Mouse (Mus musculus) CD4-positive, CD25-positive, alpha-beta regulatory T cell, adult 4 months (primary cell): ENCODE data around the gene Lrg1. TPM values are rescaled to one million over a fixed set of nuclear protein-coding genes. Genes with fewer than 3 reads are reported as not detected.
A peak's percentile ranks its signal among the peaks of the same experiment; 100 is the strongest.
"Not testable (repeated sequence)": the region's sequence is repeated elsewhere in the genome, so short reads cannot be mapped to it uniquely, and the experiment has no call there.

Experiments
- ATAC-seq: one replicate; pipeline ENCODE4 v1.8.0; 2017
- polyA plus RNA-seq, 2 experiments: library from polyadenylated mRNA; unstranded; fragments of 100-300 nt; shearing (Covaris generic); gene quantifications; one replicate each; pipeline ENCODE4 v1.2.1; 2017

Lrg1 gene
- polyA plus RNA-seq, 2 experiments from 2014 or later = not detected

DNA sequence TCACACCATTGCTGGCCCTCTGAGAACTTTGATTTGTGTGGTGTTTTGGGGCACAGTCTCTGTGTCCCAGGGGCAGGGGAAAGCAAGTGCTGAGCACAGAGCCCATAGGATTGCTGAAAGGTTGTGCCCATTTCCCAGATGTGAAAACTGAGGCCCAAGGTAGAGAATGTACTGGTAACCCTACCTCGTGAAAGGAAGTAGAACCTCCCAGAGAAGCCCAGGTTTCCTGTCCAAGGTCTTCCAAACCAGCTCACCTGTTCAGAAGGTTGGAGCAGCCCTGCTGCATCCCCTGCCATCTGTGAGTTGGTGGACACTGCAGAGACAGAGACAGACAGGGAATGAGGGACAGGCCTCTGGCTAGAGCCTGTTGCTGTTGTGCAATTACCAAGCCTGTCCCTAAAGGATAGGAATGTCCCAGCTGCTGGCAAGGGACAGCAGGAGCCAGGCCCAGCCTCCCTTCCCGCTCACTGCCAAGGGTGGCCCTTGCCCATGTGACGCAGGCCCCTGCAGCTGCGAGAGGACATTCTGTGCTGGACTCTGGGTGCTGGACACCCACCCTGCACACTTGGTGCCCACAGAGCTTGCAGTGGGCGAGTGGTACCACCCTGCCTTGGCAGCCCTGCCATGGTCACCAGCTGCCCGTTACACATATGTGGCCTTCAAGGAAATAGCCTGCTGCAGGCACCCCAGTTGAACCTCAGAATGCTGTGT is 13.3 kb downstream of the Lrg1 start:
- no peak for ATAC-seq

DNA sequence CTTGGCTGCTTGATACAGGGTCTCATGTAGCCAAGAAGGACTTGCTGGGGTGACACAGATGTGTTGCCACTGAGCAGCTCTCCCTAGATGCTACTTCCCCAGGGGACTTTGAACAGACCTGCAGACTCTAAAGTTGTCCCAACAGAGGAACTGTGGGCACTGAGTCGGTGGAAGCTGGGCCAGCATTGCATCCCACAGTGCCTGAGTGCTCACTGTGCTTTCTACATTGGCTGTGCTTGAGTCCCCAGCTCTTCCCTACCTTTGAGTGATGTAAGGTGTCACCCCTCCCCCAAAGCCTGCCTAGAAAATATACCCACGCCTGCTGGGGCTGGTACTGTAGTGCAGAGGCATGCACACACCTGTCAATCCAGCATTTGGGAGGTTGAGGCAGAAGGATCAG is 14.1 kb downstream of the Lrg1 start:
- no peak for ATAC-seq

DNA sequence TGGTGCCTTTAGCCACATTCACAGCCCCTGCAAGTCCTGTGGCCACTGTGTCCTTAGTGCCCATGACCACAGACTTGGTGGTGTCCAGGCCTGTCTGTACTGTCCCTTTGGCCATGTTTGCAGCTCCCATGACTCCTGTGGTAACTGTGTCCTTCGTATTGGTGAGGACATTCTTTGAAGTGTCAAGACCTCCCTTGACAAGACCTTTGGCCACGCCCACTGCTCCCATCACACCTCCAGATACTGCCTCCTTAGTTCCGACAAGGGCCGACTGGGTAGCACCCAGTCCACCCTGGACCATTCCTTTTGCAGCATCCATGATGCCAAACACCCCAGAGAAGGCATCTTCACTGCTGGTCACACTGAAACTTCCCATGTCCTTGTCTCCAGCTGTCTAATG is 14.8 kb downstream of the Lrg1 start:
- no peak for ATAC-seq

DNA sequence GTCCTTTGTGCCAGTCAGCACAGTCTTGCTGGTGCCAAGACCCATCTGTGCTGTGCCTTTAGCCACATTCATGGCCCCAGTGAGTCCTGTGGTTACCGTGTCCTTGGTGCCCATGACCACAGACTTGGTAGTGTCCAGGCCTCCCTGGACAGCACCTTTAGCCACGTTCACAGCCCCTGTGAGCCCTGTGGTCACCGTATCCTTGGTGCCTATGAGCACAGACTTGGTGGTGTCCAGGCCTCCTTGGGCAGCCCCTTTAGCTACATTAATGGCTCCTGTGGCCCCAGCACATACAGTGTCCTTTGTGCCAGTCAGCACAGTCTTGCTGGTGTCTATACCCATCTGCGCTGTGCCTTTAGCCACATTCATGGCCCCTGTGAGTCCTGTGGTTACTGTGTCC is 15.4 kb downstream of the Lrg1 start:
- not testable (repeated sequence) for ATAC-seq

DNA sequence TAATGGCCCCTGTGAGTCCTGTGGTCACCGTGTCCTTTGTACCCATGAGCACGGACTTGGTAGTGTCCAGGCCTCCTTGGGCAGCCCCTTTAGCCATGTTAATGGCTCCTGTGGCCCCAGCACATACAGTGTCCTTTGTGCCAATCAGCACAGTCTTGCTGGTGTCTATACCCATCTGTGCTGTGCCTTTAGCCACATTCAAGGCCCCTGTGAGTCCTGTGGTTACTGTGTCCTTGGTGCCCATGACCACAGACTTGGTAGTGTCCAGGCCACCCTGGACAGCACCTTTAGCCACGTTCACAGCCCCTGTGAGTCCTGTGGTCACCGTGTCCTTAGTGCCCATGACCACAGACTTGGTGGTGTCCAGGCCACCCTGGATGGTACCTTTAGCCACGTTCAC is 17.0 kb downstream of the Lrg1 start:
- ATAC-seq = not testable (repeated sequence)

DNA sequence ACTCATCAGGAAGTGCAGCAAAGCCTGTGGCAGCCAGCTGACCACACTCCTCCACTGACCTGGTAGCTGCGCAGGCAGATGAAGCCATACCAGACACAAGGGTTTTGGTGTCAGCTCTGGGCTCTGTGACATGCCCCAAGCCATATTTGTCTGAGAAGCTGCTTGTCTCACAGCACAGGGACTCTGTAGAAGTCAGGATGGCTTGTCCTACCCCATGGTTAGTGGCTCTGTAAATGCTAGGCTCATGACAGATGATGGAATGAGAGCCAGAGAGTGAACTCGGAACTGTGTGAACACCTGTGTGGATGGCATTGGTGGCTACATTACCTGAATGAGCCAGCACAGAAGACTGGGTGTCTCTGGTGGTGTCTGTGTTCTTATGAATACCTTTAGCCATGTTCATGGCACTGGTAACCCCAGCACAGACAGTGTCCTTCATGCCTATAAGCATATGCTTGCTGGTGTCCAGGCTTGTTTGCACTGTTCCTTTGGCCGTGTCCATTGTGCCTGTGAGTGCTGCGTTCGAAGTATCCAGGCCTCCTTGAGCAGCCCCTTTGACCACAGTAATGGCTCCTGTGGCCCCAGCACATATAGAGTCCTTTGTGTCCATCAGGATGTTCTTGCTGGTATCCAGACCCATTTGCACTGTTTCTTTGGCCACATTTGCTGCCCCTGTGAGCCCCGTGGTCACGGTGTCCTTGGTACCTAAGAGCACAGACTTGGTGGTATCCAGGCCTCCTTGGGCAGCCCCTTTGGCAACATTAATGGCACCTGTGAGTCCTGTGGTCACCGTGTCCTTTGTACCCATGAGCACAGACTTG is 18.1 kb downstream of the Lrg1 start:
- no peak for ATAC-seq

DNA sequence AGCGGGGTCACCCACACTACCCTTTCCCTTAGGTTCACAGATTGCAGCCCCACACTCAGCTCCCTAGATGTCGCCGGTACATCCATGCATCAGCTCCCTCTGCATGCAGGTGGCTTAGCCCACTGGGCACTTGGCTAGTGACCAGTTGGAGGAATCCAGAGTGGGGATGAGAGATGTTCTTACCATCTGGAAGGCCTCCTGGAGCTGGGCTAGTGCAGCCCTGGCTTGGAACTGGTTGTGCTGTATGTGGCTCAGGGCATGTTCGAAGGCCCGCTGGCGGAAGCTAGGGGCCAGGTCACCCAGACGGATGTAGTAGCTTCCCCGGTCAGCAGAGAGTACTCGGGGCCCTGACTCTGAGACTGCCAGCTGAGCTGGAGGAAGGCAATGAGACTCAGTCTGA is 18.9 kb downstream of the Lrg1 start:
- ATAC-seq = no peak

DNA sequence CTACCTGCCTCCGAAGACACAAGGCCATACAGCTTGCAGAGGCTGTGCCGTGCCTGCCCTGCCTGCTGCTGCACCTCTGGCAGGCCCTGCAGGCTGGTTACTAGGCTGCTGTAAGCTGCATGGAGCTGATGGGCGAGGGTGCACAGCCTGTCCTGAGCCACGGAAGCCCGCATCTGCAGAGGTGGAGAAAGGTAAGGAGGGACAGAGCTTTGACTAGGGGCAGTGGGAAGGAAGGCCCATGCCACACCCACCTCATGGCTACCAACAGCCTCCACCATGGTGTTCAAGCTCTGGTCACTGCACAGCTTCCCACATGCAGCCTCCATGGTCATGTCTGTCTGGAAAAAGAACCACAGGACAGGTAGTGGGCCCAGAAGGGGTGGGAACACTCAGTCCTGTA is 19.6 kb downstream of the Lrg1 start:
- no peak for ATAC-seq

DNA sequence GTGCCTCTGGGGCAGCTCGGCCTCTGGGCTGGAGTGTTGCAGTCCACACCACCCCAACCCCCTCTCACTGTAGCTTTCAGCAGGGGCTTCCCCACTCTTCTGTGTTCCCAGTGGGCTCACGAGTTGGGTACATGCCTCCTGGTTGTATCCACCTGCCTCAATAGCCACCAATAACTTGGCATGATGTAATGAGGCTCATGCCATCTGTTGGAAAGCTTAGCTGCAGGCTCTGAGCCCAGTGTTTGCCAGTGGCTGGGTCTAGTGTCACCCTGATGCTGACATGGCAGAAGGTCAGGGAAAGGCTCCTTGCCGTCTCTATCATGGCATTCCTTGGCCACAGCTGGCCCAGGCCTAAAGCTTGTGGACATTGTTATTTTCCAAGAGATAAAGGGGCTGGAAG is 21.0 kb downstream of the Lrg1 start:
- no peak for ATAC-seq

DNA sequence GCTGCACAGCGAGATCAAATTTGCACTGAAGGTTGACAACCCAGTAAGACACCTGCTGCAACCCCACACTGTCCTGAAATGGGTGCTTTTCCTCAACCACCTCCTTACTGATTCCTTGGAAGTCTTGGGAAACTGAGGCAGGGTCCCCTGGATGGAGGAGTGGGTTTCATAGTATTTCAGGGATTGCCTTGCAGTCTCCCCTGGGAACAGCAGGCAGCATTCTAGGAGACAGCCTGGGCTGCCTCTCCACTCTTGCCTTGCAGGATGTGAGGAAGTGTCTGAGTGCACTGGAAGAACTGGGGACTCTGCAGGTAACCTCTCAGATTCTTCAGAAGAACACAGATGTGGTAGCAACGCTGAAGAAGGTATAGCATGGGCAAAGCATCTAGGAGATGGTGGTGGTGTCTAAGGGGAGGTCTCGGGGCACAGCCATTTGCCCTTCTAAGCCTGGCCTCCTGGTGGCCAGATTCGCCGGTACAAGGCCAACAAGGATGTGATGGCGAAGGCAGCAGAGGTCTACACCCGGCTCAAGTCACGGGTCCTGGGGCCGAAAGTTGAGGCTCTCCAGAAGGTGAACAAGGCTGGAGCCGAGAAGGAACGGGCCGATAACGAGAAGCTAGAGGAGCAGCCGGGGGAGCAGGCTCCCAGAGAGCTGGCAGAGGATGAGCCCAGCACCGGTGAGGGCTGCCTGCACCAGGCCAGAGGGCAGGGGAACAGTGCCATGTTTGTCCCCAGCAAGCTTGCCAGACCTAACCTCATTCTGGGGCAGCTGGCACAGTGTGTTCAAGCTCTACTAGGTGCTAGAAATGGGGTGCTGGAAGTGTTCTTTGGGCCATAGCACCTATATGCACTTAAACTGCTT is 22.9 kb downstream of the Lrg1 start:
- ATAC-seq = no peak

DNA sequence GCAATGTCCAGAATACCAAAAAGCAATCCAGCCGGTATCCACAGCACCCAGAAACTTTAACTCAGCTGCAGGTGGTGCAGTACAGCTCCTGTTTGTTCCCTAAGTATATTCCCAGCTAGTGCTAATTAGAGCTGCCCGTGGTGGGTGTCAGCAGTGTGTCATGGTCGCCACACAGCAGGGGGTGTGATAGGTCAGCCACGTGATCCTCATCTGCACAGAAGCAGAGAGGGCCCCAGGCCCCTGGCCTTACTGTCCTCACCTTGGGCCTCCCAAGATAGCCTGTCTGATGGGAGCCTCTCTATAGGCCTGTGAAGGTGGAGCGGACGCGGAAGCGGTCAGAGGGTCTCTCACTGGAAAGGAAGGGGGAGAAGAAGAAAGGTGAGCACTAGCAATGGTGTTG is 23.6 kb downstream of the Lrg1 start:
- ATAC-seq = no peak

DNA sequence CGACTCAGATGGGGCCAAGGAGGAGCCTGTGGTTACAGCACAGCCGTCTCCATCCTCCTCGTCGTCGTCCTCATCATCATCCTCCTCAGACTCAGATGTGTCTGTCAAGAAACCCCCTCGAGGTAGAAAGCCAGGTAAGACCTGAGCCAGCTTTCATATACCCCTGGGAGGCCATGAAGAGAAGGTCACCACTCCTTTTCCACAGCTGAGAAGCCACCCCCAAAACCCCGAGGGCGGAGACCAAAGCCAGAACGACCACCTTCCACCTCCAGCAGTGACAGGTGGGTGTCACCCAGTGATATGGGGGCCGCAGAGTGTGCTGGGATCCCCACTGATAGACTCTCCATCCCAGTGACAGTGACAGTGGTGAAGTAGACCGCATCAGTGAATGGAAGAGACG is 24.9 kb downstream of the Lrg1 start:
- no peak for ATAC-seq

DNA sequence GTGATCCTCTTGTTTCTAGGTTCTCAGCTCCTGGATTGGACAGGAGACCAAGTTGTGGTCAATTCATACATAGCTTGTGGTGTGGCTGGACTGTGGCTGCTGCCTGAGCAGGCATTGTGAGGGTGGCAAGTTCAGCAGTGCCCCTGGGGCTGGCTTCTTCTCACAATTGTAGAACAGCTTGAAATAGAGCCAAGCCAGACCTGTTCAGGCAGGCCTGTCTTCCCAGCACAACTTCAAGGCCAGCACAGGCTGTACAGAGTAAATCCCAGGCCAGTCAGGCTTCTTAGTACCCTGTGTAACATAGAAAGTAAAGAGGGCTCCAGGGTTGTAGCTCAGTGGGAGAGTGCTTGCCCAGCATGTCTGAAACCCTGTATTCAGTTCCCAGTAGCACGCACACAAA is 29.0 kb downstream of the Lrg1 start:
- ATAC-seq = no peak

DNA sequence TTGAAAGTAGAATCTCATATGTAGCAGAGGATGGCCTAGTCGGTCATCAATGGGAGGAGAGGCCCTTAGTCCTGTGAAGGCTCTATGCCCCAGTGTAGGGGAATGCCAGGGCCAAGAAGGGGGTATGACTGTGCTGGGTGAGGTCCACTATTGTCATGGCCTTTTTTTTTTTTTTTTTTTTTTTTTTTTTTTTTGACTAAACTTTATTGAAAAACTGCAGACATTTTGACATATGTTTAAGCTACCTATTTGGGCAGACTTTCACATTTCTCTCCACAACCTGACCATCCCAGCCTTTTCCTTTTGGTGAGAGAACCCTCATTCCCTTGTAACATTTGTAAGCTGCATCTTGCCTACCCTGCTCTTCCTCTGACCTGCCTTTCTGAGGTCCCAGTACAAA is 29.5 kb downstream of the Lrg1 start:
- ATAC-seq = no peak

DNA sequence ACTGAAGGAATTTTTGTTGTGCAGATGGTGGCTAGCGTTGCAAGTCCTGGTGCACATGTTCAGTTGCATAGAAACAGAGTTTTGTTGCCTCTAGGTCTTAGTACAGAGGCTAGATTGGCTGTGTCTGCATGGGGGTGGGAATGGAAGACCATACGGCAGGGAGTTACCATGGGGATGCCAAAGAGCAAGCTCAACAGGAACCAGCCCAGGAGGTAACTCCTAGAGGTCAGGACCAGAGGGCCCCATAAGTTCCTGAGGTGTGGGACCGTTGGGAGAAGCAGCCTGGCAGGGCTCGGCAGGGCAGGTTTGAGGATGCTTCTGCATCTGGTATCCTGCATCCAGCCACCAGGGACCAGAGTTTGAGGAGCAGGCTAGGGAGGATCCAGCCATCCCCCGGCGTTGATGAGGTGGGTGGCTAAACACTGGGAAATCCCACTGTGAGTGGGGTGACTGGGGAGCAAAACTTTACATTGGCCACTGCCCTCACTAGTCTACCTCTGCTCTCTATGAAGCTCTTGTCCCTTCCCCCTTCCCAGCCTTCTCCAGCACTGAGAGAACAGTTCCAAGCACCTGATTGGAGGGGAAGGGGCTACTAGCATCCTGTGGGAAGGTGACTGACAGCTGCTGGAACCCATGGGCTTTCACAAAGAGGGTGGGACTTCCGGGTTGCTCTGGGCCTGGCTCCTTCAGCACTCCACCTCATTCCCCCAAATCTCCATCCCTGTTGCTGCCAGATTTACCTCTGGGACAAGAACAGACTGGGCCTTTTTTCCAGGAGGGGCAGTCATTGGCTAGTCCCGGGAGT is 40.8 kb downstream of the Lrg1 start:
- no peak for ATAC-seq

DNA sequence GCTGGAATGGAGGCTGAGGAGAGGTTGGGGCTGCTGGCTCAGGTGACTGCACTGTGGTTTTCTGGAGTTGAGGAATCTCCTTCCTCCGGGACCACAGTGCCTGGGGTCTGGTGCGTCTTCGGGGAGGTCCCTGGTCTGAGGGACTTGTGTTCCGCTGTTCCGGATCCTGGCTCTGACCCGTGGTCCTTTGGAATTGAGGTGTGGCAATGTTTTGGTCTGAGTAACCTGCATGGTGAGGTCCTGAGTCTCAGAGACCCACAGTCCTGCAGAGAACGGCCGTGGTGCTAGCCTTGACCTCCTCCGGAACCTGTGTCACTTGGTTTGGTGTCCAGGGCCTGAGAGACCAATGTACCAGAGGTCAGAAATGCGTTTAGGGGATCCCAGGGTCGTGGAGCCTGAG is 41.9 kb downstream of the Lrg1 start:
- ATAC-seq = no peak

DNA sequence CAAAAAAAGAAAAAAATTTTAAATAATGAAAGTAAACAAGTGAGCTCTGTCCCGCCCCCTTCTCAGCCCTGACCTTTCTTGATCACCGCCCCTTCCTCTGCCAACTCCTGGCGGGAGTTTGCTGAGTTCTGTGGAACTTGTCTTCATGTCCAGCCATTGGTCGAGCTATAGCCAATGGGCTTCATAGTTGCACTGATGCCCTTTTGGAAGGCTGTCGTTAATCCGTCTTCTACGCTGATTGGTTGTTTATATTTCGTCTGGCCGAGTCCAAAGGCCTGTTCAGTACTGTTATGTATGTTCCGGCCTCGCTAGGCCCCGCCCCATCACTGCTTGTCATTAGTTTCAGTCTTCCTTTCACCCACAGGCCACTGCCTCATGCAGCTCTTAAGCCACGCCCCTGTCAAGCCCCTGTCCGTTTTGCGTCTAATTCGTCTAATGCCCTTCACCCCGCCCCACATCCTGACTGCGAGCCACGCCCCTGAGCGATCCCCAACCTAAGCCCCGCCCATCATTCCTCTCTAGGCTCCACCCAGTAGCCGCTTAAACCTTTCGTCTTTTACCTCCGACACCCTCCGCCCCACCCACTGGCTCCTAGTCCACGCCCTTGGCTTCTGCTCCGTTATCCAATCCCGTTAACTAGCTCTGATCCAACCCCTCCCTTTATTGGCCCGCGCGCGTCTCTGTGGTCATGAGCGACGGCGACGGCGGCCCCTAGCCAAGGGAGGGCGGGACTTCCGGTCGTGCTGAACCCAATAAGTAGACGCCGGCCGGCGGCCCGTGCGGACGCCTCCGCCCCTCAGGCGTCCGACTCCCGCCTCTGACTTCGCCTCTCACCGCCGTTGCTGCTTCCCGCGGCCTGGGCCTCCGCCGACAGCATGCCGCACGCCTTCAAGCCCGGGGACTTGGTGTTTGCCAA is 42.7 kb downstream of the Lrg1 start, which contains the start of gene Hdgfl2:
Gene Hdgfl2, plus strand, starts transcription at position 755 of the 916 bp plus-strand sequence.
- ATAC-seq = peak; percentile 75

DNA sequence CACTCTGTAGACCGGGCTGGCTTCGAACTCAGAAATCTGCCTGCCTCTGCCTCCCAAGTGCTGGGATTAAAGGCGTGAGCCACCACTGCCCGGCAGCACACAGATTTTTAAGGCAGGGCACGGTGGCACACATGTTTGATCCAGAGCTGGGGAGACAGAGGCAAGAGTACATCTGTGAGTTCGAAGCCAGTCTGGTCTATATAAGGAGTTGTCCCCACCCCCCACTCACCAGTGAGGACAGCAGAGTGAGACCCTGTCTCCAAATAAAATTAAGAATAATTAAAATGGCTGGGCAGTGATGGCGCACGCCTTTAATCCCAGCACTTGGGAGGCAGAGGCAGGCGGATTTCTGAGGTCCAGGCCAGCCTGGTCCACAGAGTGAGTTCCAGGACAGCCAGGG is 43.4 kb downstream of the Lrg1 start:
- not testable (repeated sequence) for ATAC-seq

DNA sequence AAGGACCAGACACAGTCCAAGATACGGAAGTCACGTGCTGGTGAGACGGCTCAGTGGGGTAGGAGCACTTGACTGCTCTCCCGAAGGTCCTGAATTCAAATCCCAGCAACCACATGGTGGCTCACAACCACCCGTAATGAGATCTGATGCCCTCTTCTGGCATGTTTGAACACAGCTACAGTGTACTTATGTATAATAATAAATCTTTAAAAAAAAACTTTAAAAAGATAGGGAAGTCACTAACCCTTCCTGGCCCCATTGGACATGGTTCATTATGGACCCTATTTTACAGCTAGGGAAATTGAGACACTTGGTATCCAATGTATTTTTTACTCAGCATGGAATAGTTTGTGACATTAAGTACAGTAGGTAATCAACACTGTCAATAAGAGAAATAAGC is 44.3 kb downstream of the Lrg1 start:
- no peak for ATAC-seq

DNA sequence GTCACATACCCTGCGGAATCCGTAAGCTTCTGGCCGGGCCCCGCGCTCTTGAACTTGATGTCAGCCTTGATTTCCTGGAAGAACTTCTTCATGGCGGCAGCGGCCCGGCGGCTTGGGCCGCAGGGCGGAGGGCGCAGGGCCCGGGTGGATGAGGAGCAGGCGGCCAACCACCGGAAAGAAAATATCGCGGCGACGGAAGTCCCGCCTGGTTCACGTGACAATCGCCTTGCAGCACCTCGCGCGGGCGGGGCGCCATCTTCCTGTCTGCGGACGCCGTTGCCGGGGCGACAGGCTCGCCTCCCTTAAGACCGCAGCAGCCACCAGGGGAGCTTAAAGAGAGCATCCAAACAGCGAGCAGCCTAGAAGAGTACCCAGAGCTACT is 47.0 kb downstream of the Lrg1 start, which contains the start of gene Ubxn6:
Gene Ubxn6, minus strand, starts transcription at position 202 of the 382 bp plus-strand sequence.
- peak; percentile 56 for ATAC-seq
